Mouse (Mus musculus) 3T3-L1 (cell line): ENCODE measurements around the gene Ldlrap1.
A peak's percentile ranks its signal among the peaks of the same experiment; 100 is the strongest.
"Not testable (repeated sequence)": the region's sequence is repeated elsewhere in the genome, so short reads cannot be mapped to it uniquely, and the experiment has no call there.

ENCODE experiments used
- DNase-seq: peaks from one replicate; pipeline ENCODE4 v3.0.0-alpha.2; 2015; ENCODE audit warnings: low read depth, low spot score

The Ldlrap1 gene

DNA sequence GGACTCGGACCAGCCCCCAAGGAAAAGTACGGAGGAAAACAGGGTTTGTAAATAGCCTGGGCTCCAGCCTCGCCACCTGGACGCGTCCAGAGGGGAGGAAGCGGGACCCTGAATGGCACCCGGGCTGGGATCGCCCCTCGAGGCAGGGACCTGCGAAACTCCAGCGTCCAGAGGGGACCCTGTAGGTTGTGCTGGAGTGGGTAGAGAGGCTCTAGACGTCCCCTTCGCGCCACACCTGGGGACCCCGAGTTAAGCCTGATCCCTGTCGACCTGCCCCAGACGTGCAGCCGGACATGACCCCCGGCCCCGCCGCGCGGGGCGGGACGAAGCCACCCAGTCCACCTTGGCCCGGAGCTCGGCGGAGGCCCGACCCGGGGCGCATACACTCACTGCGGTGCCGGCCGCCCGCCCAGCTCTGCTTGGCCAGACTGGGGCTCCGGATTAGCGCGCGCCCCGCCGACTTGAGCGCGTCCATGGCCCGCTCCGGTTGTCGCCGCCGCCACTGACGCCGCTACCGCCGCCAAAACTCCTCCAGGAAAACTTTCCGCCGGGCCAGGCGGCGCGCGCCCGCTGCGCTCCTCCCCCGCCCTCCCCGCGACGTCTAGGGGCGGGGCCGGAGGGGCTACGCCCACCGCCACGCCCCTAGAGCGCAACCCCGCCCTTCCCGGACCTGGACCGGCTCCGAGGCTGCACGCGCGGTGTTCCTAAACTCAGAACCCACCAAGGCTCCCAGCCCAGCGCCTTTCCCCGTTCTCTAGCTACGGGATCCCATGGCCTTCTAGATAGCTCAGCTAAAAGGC, at the start of gene Ldlrap1:
TSS of gene Ldlrap1 (minus strand) at position 599 of the 800 bp plus-strand sequence.
- peak; percentile 60 for DNase-seq

DNA sequence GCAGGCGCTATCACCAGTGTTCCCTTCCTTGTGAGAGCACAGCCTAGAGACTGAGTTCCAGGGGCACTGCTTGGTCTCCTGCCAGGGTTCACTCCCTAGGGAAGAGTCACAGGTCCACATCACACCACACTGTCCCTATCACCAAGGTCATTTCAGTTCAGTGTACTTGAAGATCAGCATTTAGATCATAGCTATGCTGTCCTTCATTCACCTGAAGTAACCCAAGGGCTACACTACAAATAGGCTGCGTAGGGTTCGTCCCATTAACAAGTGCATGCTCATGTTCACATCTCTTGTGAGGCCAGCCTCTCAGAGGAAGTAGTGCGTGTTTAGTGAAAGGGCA, 46.4 kb upstream of the Ldlrap1 start:
- DNase-seq, result no peak

DNA sequence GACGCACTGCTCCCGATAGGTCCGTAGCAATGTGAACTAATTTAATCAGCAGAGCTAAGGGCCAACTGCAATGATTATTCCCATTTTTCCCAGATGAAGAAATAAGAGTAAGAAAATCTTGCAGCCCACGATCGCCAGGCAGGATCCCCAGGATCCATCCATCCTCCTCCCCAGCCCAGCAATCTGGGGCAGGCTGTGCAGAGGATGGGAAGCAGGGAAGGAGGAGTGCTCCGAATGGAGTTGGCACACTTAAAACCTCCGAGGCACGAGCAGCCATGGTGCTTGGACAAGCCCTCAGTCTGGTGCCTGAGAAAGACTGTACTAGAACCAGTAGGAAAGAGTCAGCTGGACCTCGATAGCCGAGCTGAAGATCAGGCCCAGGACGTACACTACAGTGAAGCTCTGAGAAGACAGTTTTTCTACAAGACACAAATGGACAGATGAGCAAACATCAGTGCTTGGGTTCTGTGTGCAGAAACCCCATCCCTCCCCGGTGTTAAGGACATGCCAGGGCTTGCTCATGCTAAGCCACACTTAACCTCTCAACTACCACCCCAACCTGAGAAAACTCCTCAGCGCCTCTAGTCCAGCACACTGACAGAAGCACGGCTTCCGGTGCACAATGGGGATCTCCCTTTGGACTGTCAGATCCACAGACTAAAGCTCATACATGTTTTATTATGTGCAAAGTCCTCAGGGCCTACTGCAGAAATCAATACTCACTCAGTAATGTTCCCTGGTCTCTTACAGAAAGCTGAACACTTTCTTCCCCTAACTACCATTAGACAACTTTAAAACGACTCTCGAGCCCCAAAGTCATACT, 45.8 kb upstream of the Ldlrap1 start:
- DNase-seq, result no peak

DNA sequence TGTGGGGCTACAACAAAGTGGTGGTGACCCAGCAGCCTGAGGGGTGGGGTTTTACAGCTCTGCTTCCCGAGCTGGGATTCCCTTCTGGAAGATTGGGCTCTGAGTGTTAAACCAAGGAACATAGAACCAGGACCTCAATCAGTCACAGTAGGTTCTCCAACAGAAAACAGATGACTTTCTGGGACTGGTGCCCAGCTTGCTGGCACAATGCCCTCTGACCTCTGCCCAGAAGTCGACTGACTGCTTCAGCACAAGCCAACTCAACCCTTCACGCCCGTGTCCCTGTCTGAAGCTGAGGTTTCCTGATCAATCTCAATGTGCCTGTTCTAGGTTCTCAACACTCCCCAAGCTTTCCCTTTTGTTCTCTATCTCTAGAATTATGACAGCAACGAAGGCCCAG, 36.9 kb upstream of the Ldlrap1 start:
- DNase-seq, result peak; percentile 90

DNA sequence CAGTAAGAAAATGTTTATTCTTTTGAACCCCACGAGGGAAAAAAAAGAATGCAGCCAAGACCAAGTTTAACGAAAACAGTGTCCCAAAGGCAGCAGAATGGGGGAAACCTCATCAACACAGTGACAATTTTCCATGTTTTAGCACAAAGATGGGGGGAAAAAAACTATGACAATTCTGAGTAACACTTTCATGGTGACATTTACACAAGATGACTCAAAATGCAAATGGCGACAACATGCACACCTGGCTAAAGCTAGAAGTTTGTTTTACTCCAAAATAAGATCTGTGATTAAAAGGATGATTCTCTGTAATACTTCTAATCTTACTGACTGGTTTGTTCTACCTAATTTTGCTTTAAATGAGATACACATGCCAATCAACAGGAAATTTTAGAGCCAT, 34.9 kb upstream of the Ldlrap1 start:
- DNase-seq, result no peak

DNA sequence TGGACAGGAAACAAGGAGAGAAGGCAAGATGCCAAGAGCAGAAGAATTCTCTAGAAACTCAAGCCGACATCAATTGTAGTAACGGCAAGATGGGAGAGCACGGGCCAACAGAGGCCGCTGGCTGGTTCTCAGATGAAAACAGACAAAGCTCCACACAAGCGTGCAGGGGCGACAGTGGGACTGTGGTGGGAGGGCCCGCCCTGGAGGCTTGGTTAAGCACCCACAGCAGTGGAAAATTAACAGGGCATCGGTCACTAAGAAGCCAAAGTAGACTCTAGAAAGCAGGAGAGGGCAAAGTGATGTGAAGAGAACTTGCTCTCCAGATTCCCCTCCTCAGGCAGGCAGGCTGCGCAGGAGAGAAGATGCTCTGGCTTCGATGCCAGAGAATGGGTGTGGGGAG, 34.3 kb upstream of the Ldlrap1 start:
- no peak for DNase-seq

DNA sequence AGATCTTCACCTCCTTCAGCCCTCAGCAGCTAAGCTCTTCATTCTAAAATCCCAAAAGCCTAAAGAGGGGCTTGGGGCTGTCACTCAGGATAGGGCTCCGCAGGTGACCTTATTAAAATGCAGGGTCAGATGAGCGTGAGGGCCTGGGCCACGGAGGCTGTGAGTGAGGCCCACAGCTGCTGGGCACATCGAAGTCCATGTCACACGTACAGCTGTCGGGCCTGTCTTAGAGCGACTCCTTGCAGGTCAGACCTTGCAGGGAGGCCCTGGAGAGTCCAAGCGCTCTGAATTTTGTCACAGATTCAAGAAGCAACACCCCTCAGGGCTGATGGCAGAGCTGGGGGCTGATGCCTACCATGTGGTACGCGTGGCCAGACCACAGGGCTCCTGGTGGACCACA, 32.9 kb upstream of the Ldlrap1 start:
- no peak for DNase-seq

DNA sequence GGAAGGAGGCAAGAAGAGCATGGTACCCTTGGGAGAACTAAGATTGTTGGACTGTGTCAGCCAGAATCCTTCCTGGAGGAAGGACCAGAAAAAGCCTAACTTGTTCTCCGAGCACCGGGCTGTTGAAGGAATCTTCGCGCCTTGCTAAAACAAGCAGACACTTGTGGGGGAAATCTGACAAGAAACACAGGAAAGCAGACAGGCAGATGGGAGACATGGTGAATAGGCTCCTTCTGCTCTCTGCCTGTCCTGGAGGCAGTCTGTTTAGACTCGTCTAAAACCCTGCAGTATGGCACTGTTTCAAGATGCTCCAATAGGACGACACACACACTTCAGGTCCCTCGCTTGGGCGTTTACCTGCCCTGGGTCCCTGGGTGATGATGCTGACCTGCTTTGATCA, 32.3 kb upstream of the Ldlrap1 start:
- no peak for DNase-seq

DNA sequence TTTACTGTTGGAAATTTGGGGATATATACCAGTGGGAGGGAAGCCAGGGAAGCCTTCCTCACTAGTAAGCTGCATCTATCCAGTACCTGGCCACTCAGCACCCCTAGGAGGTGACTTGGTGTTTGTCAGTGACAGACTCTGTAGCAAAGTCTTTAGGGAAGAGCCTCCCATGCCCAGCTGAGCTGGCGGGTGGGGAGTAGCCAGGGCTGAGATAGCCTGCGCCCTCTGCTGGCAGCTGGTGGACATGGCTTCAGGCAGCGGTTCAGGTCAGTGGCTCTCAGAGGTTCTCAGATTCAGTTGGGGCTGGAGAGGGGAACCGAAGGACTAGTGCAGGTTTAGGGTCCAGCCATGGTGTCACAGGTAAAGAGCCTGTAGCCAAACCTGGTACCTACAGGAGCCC, 31.4 kb upstream of the Ldlrap1 start:
- DNase-seq, result peak; percentile 84

DNA sequence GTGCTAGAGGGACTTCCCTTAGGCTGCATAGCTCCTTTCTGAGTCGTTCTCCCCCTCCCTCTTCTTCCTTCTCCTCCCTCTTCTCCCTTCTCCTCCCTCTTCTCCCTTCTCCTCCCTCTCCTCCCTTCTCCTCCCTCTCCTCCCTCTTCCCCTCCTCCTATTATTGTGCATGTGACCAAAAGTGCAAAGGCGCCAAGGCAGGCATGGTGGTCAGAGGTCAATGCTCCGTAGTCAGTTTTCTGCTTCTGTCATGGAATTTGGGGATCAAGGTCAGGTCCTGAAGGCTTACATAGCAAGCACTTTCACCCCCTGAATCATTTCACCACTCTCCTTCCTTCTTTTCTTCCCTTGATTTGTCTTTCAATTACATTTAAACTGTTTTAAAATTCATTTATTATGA, 31.0 kb upstream of the Ldlrap1 start:
- DNase-seq, result peak; percentile 25

DNA sequence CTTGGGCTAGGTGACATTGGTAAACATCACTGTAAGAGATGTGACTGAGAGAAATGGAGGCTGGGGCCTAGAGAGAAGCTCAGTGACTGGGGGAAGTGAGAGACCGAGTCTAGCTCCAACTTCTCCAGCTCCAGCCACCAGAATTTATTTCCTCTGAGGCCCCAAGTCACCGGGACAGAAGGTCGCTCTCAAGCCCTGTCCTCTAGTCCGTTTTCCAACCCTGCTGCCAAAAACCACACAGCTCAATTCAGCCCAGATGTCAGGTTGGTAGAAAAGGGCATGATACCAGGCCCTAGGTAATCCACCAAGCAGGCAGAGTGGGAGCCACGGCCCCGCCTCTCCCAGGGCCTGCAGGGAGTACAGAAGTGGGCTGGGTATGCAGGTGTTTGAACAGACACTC, 29.8 kb upstream of the Ldlrap1 start:
- DNase-seq, result no peak

DNA sequence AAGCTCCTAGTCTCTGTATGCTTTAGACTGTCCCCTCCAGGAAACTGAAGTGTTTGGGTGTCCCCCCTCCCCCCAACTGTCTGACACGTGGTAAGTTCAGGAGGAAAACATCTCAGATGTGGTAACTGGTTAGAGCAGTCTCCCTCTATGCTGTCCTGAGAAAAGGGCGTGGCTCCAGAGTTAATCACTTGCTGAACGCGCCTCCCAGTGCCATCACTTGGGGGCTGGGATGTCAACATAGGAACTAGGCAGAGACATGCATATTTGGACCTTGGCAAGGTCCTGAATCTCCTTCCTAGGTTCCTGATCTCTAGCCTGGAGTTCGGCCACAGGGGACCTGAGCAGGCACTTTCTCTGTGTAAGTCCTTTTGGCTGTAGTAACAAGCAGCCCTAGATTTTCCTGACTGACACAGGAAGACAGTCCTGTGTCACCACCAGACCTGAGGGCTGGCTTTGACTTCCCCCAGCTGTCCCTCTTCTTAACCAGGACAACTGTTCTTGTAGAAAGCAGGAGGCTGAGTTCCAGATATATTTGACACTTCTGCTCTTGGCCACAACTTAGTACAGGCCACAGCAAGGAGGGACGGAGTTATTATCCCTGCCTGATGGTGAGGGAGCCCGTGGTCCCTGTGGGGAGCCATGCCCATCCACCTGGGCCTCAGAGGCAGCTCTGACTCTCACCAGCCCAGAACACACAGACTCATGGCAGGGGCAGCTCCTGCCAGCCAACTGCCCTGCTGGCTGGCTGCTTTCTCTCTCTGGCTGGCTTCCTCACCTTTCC, 28.9 kb upstream of the Ldlrap1 start:
- peak; percentile 42 for DNase-seq

DNA sequence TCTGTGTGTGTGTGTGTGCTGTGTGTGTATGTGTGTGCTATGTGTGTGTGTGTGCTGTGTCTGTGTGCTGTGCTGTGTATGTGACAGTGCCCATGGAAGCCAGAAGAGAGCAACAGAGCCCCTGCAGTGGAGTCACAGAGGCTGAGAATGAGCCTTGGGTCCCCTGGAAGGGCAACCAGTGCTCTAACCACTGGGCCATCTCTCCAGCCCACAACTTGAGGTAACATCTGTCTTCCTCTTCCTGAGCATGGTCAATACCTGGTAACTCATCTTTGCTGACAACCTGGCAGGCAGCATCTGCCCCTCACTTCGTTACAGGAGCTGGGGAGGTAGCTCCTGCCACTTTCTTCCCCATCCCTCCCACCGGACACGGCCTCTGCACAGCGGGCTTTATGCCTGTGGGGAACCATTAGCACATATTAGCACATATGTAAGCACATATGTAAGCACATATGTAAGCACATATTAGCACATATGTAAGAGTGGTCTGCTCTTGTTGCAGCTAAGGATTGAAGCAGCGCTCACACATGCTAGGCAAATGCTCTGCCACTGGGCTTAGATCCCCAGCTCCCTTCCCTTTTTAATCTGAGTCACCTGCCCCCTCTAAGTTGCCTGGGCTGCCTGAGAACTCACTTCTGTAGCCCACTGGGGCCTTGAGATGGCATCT, 28.1 kb upstream of the Ldlrap1 start:
- no peak for DNase-seq

DNA sequence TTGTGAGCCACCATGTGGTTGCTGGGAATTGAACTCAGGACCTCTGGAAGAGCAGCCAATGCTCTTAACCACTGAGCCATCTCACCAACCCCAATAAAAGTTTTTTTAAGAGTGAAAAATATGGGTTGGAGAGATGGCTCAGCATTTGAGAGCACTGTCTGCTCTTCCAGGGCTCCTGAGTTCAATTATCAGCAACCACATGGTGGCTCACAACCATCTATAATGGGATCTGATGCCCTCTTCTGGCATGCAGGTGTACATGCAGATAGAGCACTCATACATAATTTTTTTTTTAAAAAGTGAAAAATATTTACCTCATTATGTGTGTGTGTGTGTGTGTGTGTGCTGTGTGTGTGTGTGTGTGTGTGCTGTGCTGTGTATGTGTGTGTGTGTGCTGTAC, 27.1 kb upstream of the Ldlrap1 start:
- not testable (repeated sequence) for DNase-seq

DNA sequence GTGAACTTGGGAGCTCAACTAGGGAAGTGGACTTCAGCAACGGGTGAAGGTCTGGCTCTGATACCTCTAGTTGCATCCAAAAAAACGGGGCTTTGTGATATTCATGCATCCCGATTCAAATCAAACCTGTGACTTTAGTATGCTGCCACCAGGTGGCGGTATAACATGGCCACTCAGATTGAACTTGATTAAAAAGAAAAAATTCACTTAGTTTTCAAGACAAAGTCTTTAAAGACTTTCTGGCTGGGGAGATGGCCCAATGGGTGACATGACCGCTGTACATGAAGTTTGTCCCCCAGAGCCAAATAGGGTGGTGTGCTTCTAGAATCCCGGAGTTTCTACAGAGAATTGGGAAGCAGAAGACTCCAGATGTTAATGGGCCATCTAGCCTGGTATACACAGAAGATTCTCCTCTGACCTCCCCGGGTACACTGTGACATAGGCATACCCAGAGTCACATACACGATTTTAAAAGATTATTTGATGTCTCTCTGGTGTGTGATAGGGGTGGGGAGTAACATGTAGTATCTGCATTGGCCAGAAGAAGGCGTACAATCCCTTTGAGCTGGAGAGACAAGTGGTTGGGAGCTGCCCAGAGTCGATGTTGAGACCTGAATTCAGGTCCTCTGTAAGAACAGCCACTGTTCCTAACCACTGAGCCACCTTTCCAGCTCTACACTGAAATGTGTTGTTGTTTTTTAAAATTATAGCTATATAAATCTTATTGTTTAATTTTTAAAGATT, 25.6 kb upstream of the Ldlrap1 start:
- peak; percentile 85 for DNase-seq

DNA sequence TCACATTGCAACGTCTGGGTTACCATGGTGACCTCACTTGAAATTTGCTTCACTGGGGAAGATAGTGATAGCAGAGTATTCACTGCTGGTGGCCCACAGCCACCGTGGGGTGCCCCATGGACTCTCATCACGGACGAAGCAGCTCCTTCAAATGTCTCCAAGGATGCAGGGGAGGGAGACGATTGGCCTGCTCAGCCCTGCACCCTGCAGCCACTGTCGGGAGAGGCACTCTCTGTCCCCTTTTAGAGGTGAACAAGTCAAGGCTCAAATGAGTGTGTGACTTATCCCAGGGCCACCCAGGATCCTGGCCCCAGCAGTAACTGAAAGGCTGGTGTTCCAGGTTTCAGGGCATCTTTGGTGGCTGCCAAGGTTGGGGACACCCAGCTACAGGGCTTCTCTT, 23.9 kb upstream of the Ldlrap1 start:
- no peak for DNase-seq

DNA sequence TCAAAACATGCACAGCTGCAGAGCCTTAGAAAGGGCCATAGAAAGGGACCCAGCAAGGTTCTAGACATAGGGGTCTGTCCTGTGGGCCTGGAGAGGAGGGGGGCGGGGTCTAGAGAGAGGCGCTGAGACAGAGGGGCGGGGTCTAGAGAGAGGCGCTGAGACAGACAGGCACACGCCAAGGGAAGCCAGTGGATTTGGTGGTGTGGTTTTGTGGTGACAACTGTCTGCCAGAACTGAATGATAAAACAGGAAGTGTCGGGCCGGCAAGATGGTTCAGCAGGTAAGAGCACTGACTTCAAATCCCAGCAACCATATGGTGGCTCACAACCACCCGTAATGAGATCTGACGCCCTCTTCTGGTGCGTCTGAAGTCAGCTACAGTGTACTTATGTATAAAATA, 19.1 kb upstream of the Ldlrap1 start:
- no peak for DNase-seq

DNA sequence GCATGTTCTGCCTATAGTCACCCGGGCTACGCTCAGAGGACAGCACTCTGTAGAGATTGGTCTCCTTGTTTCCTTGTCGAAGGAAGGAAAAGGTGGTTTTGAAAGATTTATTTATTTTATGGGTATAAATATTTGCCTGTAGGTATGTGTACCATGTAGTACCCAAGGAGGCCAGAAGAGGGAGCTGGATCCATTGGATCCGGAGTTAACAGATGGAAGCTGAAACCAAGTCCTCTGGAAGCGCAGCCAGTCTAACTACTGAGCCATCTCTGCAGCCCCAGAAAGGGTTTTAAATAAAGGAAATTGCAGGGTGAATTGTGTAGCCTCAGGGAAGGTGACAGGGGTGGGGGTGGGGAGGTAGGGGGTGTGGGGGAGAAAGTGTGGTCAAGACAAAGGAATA, 16.9 kb upstream of the Ldlrap1 start:
- DNase-seq, result peak; percentile 63

DNA sequence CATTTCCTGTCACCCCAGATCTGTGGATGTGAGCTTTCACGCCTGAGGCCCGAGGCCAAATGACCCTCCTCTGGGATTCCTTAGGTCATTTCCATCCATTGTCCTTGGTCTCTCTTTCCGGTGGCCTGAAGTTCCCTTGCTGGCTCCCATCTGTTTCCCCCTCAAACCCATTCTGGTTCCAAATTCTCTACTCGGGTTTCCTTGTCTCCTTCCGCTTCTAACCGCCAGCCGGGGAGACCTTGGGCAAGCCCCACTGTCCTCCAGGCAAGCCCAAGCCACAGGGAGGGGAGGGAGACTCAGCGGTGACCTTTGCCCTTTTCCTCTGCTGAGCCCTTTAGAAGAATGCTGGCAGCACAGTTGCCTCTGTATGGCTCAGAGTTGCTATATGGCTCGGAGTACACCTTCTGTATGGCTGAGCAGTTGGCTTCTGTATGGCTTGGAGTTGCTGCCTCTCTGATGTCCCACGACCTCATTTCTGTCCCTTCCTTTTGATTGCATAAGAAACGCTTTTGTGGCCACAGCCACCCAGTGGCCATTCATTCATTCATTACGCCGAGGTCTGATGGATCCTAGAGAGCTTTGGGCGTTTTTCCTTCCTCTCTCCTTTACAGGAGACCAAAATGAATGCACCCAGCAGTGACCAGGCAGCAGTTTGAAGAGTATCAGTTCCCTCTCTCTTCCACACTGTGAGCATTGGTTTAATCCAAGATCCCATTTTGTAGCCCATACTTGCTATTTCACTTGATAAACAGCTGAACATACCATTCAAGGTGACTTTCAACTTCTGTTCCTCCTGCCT, 11.5 kb upstream of the Ldlrap1 start:
- DNase-seq, result peak; percentile 29

DNA sequence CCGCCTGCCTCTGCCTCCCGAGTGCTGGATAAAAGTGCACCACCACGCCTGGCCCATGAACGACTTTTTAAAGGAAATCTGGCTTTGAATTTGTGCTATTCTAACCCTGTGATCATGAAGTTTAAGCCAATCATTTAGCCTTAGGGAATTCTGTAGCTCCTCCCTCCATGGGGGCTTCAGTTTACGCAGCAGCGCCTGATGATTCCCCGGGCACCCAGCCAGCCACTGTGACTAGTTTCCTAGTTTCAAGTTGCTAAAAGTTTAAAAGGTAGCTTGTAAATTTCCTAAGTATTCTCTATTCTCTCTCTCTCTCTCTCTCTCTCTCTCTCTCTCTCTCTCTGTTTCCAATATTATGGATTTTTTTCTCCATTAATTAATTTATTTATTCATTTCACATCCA, 8.4 kb upstream of the Ldlrap1 start:
- peak; percentile 84 for DNase-seq
